Mouse (Mus musculus) MEL (cell line): Measurements from ENCODE around the gene Narf.
A peak's percentile ranks its signal among the peaks of the same experiment; 100 is the strongest.

ENCODE experiments used
- BHLHE40 ChIP-seq: IDR thresholded peaks from 2 replicates; pipeline ENCODE4 v1.6.1; 2012; ENCODE audit warnings: low read depth, mild to moderate bottlenecking, inconsistent platforms, low read length, improper control_type of control experiment, borderline replicate concordance
- CTCF ChIP-seq, 3 experiments: IDR thresholded peaks in 2 of 3; conservative IDR thresholded peaks in 1 of 3; 2 replicates each; pipeline ENCODE4 v1.5.1; 2011 to 2012; ENCODE audit warnings: low read length in 3 of 3, low read depth in 2 of 3, mild to moderate bottlenecking in 2 of 3, improper control_type of control experiment in 1 of 3, inconsistent platforms in 1 of 3, mixed read lengths in 1 of 3, moderate library complexity in 1 of 3; ENCODE audit not compliant: control insufficient read depth in 1 of 3, insufficient read depth in 1 of 3, poor library complexity in 1 of 3, severe bottlenecking in 1 of 3
- HCFC1 ChIP-seq: IDR thresholded peaks from 2 replicates; pipeline ENCODE4 v1.6.1; 2012; ENCODE audit warnings: low read depth, mild to moderate bottlenecking, inconsistent platforms, low read length, improper control_type of control experiment, moderate library complexity
- JUND ChIP-seq: IDR thresholded peaks from 2 replicates; pipeline ENCODE4 v1.6.1; 2011; ENCODE audit warnings: low read depth, mild to moderate bottlenecking, improper control_type of control experiment, low read length
- MEF2A ChIP-seq: IDR thresholded peaks from 2 replicates; pipeline ENCODE4 v1.6.1; 2014; ENCODE audit warnings: low read depth, mild to moderate bottlenecking, inconsistent platforms, low read length, improper control_type of control experiment; ENCODE audit not compliant: poor library complexity, insufficient replicate concordance, severe bottlenecking; ENCODE audit errors: extremely low read depth
- POLR2A ChIP-seq, 2 experiments: IDR thresholded peaks; 2 replicates each; pipeline ENCODE4 v1.6.1; 2011 to 2012; ENCODE audit warnings: low read length in 2 of 2, mild to moderate bottlenecking in 2 of 2, control low read depth in 1 of 2, improper control_type of control experiment in 1 of 2, low read depth in 1 of 2, moderate library complexity in 1 of 2; ENCODE audit not compliant: control insufficient read depth in 1 of 2, insufficient read depth in 1 of 2, poor library complexity in 1 of 2
- POLR2AphosphoS5 ChIP-seq: IDR thresholded peaks from 2 replicates; pipeline ENCODE4 v1.6.1; 2012; ENCODE audit warnings: low read depth, borderline replicate concordance, mild to moderate bottlenecking, inconsistent platforms, low read length, moderate library complexity, mixed read lengths
- SIN3A ChIP-seq: IDR thresholded peaks from 2 replicates; pipeline ENCODE4 v1.6.1; 2012; ENCODE audit warnings: low read length, improper control_type of control experiment, inconsistent platforms
- TAL1 ChIP-seq: IDR thresholded peaks from 2 replicates; pipeline ENCODE4 v1.6.1; 2012; ENCODE audit warnings: mild to moderate bottlenecking, inconsistent platforms, low read length, moderate library complexity, mixed read lengths
- USF1 ChIP-seq: IDR thresholded peaks from 2 replicates; pipeline ENCODE4 v1.6.1; 2014; ENCODE audit warnings: low read depth, mild to moderate bottlenecking, inconsistent platforms, low read length, improper control_type of control experiment, moderate library complexity
- ZNF384 ChIP-seq: IDR thresholded peaks from 2 replicates; pipeline ENCODE4 v1.6.1; 2012; ENCODE audit warnings: low read depth, mild to moderate bottlenecking, inconsistent platforms, low read length, improper control_type of control experiment

DNA sequence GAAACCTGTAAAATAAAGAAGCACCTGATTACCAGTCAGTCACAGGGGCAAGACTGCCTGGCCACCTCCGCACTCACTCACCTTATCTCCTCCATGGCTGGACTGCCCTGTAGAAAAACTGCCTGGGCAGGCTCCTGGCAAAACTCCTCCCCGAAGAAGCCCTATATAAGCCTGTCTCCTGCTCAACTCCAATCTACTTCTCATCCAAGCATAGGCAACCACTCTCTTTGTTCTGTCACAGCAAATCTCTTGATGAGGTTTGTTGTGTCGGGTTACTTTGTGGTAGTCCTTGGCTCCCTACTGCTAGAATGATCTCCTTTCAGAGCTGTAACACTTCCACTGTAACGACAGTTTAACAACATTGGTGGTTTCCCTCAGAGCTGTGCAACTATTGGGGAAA lies 4.3 kb upstream of the Narf start:
- TF ChIP-seq POLR2A (IDR thresholded peaks at IDR 0.05; ENCODE audit: control insufficient read depth in 1 of 2, insufficient read depth in 1 of 2, low read depth in 1 of 2, low read length in 2 of 2, poor library complexity in 1 of 2), result no peak
- TF ChIP-seq CTCF (IDR thresholded peaks at IDR 0.05 in 2 of 3, conservative IDR thresholded peaks at IDR 0.05 in 1 of 3; ENCODE audit: control insufficient read depth in 1 of 3, insufficient read depth in 1 of 3, low read depth in 2 of 3, low read length in 3 of 3, poor library complexity in 1 of 3, severe bottlenecking in 1 of 3), result no peak
- no peak for TF ChIP-seq HCFC1
- TF ChIP-seq ZNF384, result no peak
- no peak for TF ChIP-seq JUND
- peak; percentile 33; the same call in 1 of the 2 replicates for TF ChIP-seq SIN3A
- no peak for TF ChIP-seq POLR2AphosphoS5
- TF ChIP-seq USF1, result no peak
- TF ChIP-seq TAL1, result no peak
- 0 out of 2 replicates have a peak, but pooled peaks have one; percentile 11 for TF ChIP-seq MEF2A
- TF ChIP-seq BHLHE40, result no peak
